Mouse (Mus musculus) testis, adult 2 months (tissue): Measurements from ENCODE around the gene Ifi27.

Source experiments
- CTCF ChIP-seq: fragments of 200-500 bp; IDR thresholded peaks from 2 replicates; pipeline ENCODE4 v1.5.1; 2012; ENCODE audit warnings: low read depth, mild to moderate bottlenecking, inconsistent platforms, low read length, moderate library complexity; ENCODE audit not compliant: control insufficient read depth, insufficient read depth, insufficient replicate concordance
- POLR2A ChIP-seq: fragments of 200-500 bp; IDR thresholded peaks from 2 replicates; pipeline ENCODE4 v1.6.1; 2012; ENCODE audit warnings: low read depth, mild to moderate bottlenecking, inconsistent platforms, low read length, moderate library complexity; ENCODE audit not compliant: control insufficient read depth

DNA sequence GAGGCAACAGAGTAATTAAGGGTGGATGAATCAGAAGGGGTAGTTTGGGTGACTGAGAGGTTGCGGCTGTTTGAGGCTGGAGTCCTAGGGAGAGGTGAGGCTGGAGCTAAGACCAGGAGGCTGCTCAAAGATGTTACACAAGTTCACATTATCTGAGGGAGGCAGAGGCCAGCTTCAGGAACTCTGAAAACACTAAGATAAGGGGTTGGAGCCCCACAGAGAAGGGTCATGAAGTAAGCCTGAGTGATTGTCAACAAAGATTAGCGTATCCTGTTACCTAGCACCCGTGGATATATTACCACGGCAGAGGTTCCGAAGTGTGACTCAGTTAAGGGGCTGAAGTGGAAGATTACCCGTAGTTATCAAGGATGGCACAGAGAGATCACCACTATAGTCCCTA lies 40.5 kb upstream of the Ifi27 start:
- no peak for TF ChIP-seq CTCF
- TF ChIP-seq POLR2A = no peak
